Mouse (Mus musculus): ENCODE results near the gene Tlr9.

- TF ChIP-seq POLR2A (IDR thresholded peaks at IDR 0.05; ENCODE audit: insufficient read depth, low read depth, low read length) (no peak), CTCF (IDR thresholded peaks at IDR 0.05; ENCODE audit: insufficient read depth, low read depth, low read length) (no peak)
Measured at GRCm38 (mm10) chr9:106242813-106243488, 20.6 kb downstream of the Tlr9 start.
